Mouse (Mus musculus) mouse embryonic stem cell (cell line): ENCODE results near the gene Upf1.

Experiments used
- in situ Hi-C, 2 experiments: fragments of 300-500 bp; cut with MboI; formaldehyde crosslinking; loops; 1 replicate in 1 of 2; 3 replicates in 1 of 2; pipeline ENCODE4 v1.14.3; 2019 to 2020; ENCODE audit warnings: low sequenced_read_pairs in 2 of 2, low pct_unique_long_range_greater_than_20kb in 1 of 2, mixed read lengths in 1 of 2; ENCODE audit not compliant: unreplicated experiment in 1 of 2

Upf1 gene

GRCm38 (mm10) chr8:70284421-70284820, 68.7 kb downstream of the Upf1 start:
- in situ Hi-C loops: no loop called here

GRCm38 (mm10) chr8:70283136-70284077, 69.7 kb downstream of the Upf1 start:
- in situ Hi-C loops: no loop called here

- in situ Hi-C loops: no loop called here
Observed at GRCm38 (mm10) chr8:70282603-70283135, 70.4 kb downstream of the Upf1 start, which contains the start of gene Homer3. Homer3 (plus strand) TSS chr8:70282827.
